Mouse (Mus musculus) heart, postnatal 0 days (tissue): Measurements from ENCODE around the gene Twf2.

Source experiments
- CTCF ChIP-seq: IDR thresholded peaks from 2 replicates; pipeline ENCODE4 v1.5.1; 2016; ENCODE audit warnings: antibody characterized with exemption, control low read depth, low read depth
- EP300 ChIP-seq: IDR thresholded peaks from 2 replicates; pipeline ENCODE4 v1.6.1; 2016; ENCODE audit warnings: antibody characterized with exemption, low read depth

DNA sequence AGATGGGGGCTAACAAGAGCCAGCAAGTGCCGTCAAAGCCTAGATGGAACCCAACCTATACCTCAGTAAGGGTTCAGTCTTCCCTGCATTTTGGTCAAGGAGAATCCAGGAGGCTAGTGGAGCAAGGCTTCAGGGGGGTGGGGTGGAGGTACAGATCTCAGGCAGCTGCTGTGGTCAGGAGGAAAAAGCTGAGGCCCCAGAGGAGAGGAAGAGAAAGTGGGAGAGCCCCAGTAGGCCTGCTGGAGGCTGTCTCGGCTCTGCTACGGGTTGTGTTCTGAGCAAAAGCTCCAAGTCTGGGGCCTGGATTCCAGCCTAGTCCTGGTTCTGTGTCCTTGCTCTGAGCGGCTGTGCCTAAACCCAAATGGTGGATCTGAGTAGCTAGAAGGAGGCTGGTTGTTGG lies 20.1 kb downstream of the Twf2 start:
- TF ChIP-seq CTCF (no peak), EP300 (no peak)
